Mouse (Mus musculus) stomach, postnatal 0 days (tissue): ENCODE measurements around the gene Polr2i.

Source experiments
- CTCF ChIP-seq: IDR thresholded peaks from 2 replicates; pipeline ENCODE4 v1.5.1; 2016; ENCODE audit warnings: antibody characterized with exemption, low read depth, mild to moderate bottlenecking, moderate library complexity
- EP300 ChIP-seq: optimal IDR thresholded peaks from 2 replicates; pipeline ENCODE3; 2016; ENCODE audit warnings: antibody characterized with exemption

GRCm38 (mm10) chr7:30232631-30233148 is 942 bp downstream of the Polr2i start:
- peak; percentile 78 for TF ChIP-seq CTCF
- no peak for TF ChIP-seq EP300
